Mouse (Mus musculus) kidney, postnatal 0 days (tissue): ENCODE results near the gene Selenom. TPM values are rescaled to one million over a fixed set of nuclear protein-coding genes. Genes with fewer than 3 reads are reported as not detected.
A peak's percentile ranks its signal among the peaks of the same experiment; 100 is the strongest.

Experiments
- ATAC-seq: fragments of 200-750 bp; cut with Nextera tagmentation; replicated peaks from 2 replicates; pipeline ENCODE4 v1.8.0; 2017; ENCODE audit warnings: low read depth, moderate number of reproducible peaks, moderate TSS enrichment, moderate library complexity; ENCODE audit not compliant: low FRiP score
- DNase-seq: peaks from one replicate; pipeline ENCODE4 v3.0.0-alpha.2; 2016; ENCODE audit warnings: low spot score
- H3K27ac ChIP-seq: fragments of 300-500 bp; sonication (generic); 2 replicates; pipeline ENCODE4 v1.5.1; 2014; ENCODE audit warnings: mild to moderate bottlenecking
- H3K27me3 ChIP-seq: fragments of 300-500 bp; sonication (generic); 2 replicates; pipeline ENCODE4 v1.6.1; 2014; ENCODE audit warnings: low read length, mixed read lengths; ENCODE audit not compliant: insufficient read depth
- H3K36me3 ChIP-seq: fragments of 300-500 bp; sonication (generic); 2 replicates; pipeline ENCODE4 v1.6.1; 2014; ENCODE audit warnings: low read length, mixed read lengths; ENCODE audit not compliant: insufficient read depth
- H3K4me1 ChIP-seq: fragments of 300-500 bp; sonication (generic); replicated peaks from 2 replicates; pipeline ENCODE4 v1.6.1; 2014; ENCODE audit warnings: antibody characterized with exemption, low read length, mixed read lengths; ENCODE audit not compliant: insufficient read depth
- H3K4me2 ChIP-seq: fragments of 300-500 bp; sonication (generic); 2 replicates; pipeline ENCODE4 v1.6.1; 2014; ENCODE audit warnings: mild to moderate bottlenecking, low read length, moderate library complexity, mixed read lengths
- H3K4me3 ChIP-seq: fragments of 300-500 bp; sonication (generic); replicated peaks from 2 replicates; pipeline ENCODE4 v1.5.1; 2014; ENCODE audit warnings: low read depth, low read length
- H3K9ac ChIP-seq: fragments of 300-500 bp; sonication (generic); 2 replicates; pipeline ENCODE4 v1.6.1; 2014; ENCODE audit warnings: low read depth, low read length
- H3K9me3 ChIP-seq: fragments of 300-500 bp; sonication (generic); replicated peaks from 2 replicates; pipeline ENCODE4 v1.6.1; 2016; ENCODE audit warnings: low read length, inconsistent platforms, mixed read lengths
- CTCF ChIP-seq: IDR thresholded peaks from 2 replicates; pipeline ENCODE4 v1.5.1; 2016; ENCODE audit warnings: antibody characterized with exemption, low read depth, mild to moderate bottlenecking, moderate library complexity
- WGBS: fragments of 180-500 bp; shearing (Covaris S2); extraction: QIAGEN DNeasy Blood & Tissue Kit; methylation state at CpG from one replicate; pipeline ENCODE4 v1.1.7; 2014; 5-methylcytosine and 5-hydroxymethylcytosine counted together
- polyA plus RNA-seq: library from polyadenylated mRNA; unstranded; fragments of >200 nt; fragmentation: Nextera tagmentation; extraction: Ambion mirVana; gene quantifications from 2 replicates; pipeline ENCODE4 v1.2.1, GENCODE M21; 2015

Selenom gene
- polyA plus RNA-seq, 1 experiment from 2014 or later, result 124 TPM

- H3K9ac ChIP-seq, result no peak overlapping the region
- no peak for ATAC-seq
- WGBS, result 88% methylated on average over 4 of the region's 4 CpGs
Measured at GRCm38 (mm10) chr11:3554976-3555375, 40.5 kb downstream of the Selenom start.

GRCm38 (mm10) chr11:3557852-3558251, 43.4 kb downstream of the Selenom start:
- Histone ChIP-seq H3K36me3 (no peaks in the 10 kb centered on the region), H3K4me3 (no peak overlapping the region), H3K9ac (no peak overlapping the region), H3K27me3 (no peaks in the 10 kb centered on the region), H3K27ac (no peak overlapping the region), H3K4me2 (no peak overlapping the region), H3K4me1 (no peaks in the 10 kb centered on the region), H3K9me3 (no peaks in the 10 kb centered on the region)
- 40% methylated on average over 3 of the region's 3 CpGs for WGBS
- no peak for TF ChIP-seq CTCF
- no peak for DNase-seq
- ATAC-seq, result no peak

More at GRCm38 (mm10) chr11:3554976-3555375, 40.5 kb downstream of the Selenom start:
- H3K27ac ChIP-seq, result no peak overlapping the region
- H3K4me2 ChIP-seq, result no peak overlapping the region
- DNase-seq, result no peak
- no peaks in the 10 kb centered on the region for H3K4me1 ChIP-seq
- no peaks in the 10 kb centered on the region for H3K36me3 ChIP-seq
- H3K27me3 ChIP-seq, result no peaks in the 10 kb centered on the region
- H3K4me3 ChIP-seq, result no peak overlapping the region
- no peaks in the 10 kb centered on the region for H3K9me3 ChIP-seq
- TF ChIP-seq CTCF, result no peak

- WGBS, result 50% methylated on average over 5 of the region's 5 CpGs
- no peak for ATAC-seq
- H3K36me3 ChIP-seq, result no peaks in the 10 kb centered on the region
Measured at GRCm38 (mm10) chr11:3560202-3560601, 45.7 kb downstream of the Selenom start.

GRCm38 (mm10) chr11:3563853-3564252, 49.4 kb downstream of the Selenom start:
- 77% methylated on average over 6 of the region's 6 CpGs for WGBS
- ATAC-seq (no peak), DNase-seq (no peak)
- TF ChIP-seq CTCF, result no peak
- H3K4me2 ChIP-seq, result no peak overlapping the region
- no peaks in the 10 kb centered on the region for H3K36me3 ChIP-seq
- no peaks in the 10 kb centered on the region for H3K27me3 ChIP-seq
- H3K4me3 ChIP-seq, result no peak overlapping the region
- H3K27ac ChIP-seq, result peak overlapping the region; percentile 77; the same call in 1 of the 2 replicates
- no peak overlapping the region for H3K9ac ChIP-seq
- H3K9me3 ChIP-seq, result no peaks in the 10 kb centered on the region
- 0 out of 2 replicates have a peak, but pooled peaks cover 3% of the 10 kb centered on the region for H3K4me1 ChIP-seq

More at GRCm38 (mm10) chr11:3560202-3560601, 45.7 kb downstream of the Selenom start:
- Histone ChIP-seq H3K4me1 (no peaks in the 10 kb centered on the region), H3K4me2 (no peak overlapping the region), H3K9me3 (no peaks in the 10 kb centered on the region), H3K4me3 (no peak overlapping the region), H3K27ac (no peak overlapping the region), H3K9ac (no peak overlapping the region), H3K27me3 (no peaks in the 10 kb centered on the region)
- no peak for TF ChIP-seq CTCF
- peak; percentile 63 for DNase-seq

- DNase-seq, result peak; percentile 82
- 17% methylated on average over 7 of the region's 7 CpGs for WGBS
- H3K27ac ChIP-seq, result peak overlapping the region; percentile 77; the same call in 1 of the 2 replicates
Measured at GRCm38 (mm10) chr11:3564451-3564850, 50.0 kb downstream of the Selenom start.

GRCm38 (mm10) chr11:3566018-3566417, 51.5 kb downstream of the Selenom start:
- 0 out of 2 replicates have a peak, but pooled peaks cover 3% of the 10 kb centered on the region for H3K4me1 ChIP-seq
- no peak for TF ChIP-seq CTCF
- H3K9me3 ChIP-seq, result no peaks in the 10 kb centered on the region
- 72% methylated on average over 4 of the region's 4 CpGs for WGBS
- no peak for ATAC-seq
- no peak overlapping the region for H3K4me3 ChIP-seq
- no peak for DNase-seq
- H3K27me3 ChIP-seq, result no peaks in the 10 kb centered on the region
- H3K4me2 ChIP-seq, result no peak overlapping the region
- H3K27ac ChIP-seq, result no peak overlapping the region
- no peak overlapping the region for H3K9ac ChIP-seq
- no peaks in the 10 kb centered on the region for H3K36me3 ChIP-seq

More at GRCm38 (mm10) chr11:3564451-3564850, 50.0 kb downstream of the Selenom start:
- Histone ChIP-seq H3K9me3 (no peaks in the 10 kb centered on the region), H3K4me2 (no peak overlapping the region), H3K4me1 (0 out of 2 replicates have a peak, but pooled peaks cover 3% of the 10 kb centered on the region), H3K9ac (no peak overlapping the region), H3K27me3 (no peaks in the 10 kb centered on the region), H3K36me3 (no peaks in the 10 kb centered on the region), H3K4me3 (no peak overlapping the region)
- ATAC-seq, result no peak
- TF ChIP-seq CTCF, result no peak

Other genes starting within 250 kb of the Selenom start
- 176 and 198 TPM in 2 replicates for gene Drg1, start 248.3 kb upstream of the Selenom start, polyA plus RNA-seq
- 47.8 and 51.0 TPM in 2 replicates for gene Patz1, start 225.8 kb upstream of the Selenom start, polyA plus RNA-seq
- 14.8 and 15.0 TPM in 2 replicates for gene Pik3ip1, start 184.3 kb upstream of the Selenom start, polyA plus RNA-seq
- 28.8 and 31.8 TPM in 2 replicates for gene Limk2, start 105.5 kb upstream of the Selenom start, polyA plus RNA-seq
- gene Rnf185, start 62.3 kb upstream of the Selenom start, polyA plus RNA-seq, result 37.8 and 39.1 TPM in 2 replicates
- 0.25 and 0.32 TPM in 2 replicates for gene Pla2g3, start 26.4 kb upstream of the Selenom start, polyA plus RNA-seq
- 4.5 and 4.7 TPM in 2 replicates for gene Inpp5j, start 9.9 kb upstream of the Selenom start, polyA plus RNA-seq
- gene Smtn, start 25.9 kb downstream of the Selenom start, polyA plus RNA-seq, result 86.4 and 94.3 TPM in 2 replicates
- gene Morc2a, start 134.5 kb downstream of the Selenom start, polyA plus RNA-seq, result 12.3 and 13.9 TPM in 2 replicates